Mouse (Mus musculus): ENCODE data around the gene Ift43. TPM values are rescaled to one million over a fixed set of nuclear protein-coding genes. Genes with fewer than 3 reads are reported as not detected.

Ift43 gene
- polyA plus RNA-seq, 1 experiment: 35.1 TPM

DNA sequence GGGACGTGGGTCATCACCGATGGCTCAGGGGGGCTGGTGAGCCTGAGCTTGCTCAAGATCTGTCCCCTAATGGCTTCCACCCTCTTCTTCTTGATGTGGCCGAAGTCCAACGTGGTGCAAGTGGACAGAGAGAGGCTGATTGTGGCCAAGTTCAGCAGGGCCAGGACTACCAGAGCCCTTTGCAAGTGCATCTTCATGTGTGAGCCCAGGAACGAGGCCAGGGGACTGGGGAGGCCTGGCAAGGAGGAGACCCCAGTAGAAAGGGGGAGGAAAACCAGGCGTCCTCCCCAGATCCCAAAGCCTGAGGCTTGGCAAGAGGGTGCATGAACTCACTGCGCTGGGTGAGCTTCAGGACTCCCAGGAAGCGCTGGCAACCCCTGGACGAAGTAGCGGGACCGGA, 4.6 kb upstream of the Ift43 start:
- 56% methylated on average over 11 of the region's 11 CpGs for WGBS
- DNase-seq (ENCODE audit: low read depth, low spot score): no peak

DNA sequence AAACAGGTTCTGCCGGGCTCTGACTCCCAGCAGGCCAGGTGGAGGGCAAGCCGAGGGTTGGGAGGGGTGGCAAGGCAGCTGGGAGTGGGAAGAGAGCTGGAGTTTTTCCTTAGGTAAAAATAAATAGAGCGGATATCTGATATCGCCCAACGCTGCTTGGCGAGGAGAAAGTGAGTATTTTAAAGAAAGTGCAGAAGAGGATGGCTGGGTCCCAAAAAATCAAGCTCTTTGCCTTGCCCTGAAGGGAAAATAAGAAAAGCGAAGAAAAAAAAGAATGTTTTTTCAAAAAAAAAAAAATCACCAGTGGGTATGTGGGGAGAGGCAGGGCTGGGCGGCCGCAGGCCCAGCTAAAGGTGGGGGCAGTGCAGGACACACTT, 4.2 kb upstream of the Ift43 start:
- DNase-seq (ENCODE audit: low read depth, low spot score): no peak
- 58% methylated on average over 9 of the region's 9 CpGs for WGBS

DNA sequence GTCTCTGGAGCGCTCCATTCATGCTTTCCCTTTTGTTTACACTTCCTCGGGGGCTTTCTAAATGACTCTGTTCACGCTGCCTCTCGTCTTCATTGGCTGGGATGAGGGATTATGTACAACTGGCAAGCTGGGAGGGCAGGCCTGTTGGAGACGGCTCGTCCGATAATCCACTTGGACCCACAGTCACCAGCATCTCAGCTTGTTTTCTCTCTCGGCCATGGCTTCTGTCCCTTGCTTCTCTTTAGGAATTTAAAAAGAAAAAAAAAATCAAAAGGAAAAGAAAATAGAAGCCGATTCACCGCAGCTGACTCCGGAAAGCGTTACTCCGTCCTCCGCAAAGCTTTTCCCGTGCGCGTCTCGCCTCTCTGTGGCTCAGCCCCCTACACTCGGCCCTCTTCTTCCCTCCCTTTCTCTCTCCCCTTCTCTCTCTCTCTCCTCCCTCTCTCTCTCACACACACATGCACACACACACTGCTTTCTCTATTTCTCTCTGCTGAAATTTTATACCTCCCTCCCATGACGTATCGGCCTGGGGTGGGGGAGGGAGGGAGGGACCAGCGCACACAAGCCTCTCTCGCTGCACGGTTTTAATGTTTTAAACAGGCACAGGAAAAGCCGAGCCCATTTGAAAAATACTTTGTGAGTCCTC, 3.7 kb upstream of the Ift43 start, which contains the start of gene Tgfb3:
Gene Tgfb3, minus strand, starts transcription at position 489 of the 649 bp plus-strand sequence.
- no peak for DNase-seq (ENCODE audit: low read depth, low spot score)
- 5% methylated on average over 25 of the region's 25 CpGs for WGBS

DNA sequence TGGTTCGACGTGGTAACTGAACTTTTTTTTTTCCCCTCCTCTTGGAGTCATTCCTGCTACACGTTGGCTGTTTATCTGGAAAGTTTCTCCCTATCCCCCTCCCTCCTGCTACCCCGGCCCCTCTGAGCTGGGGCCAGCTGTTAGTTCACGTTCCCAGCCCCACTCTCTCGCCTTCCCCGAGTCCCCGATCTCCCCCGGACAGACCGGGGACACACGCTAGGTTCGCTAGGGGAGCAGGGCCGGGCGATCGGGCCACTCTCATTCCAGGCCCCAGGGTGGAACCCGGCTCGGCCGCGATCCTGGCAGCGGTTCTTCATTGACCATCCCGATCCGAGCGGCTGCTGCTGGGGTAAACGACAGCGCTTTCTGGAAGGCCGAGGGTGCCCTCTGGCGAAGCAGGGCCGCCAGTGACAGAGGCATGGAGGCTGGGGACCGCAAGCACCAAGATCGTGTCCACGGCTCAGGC, 3.1 kb upstream of the Ift43 start:
- peak; percentile 56 for DNase-seq (ENCODE audit: low read depth, low spot score)
- 2% methylated on average over 31 of the region's 31 CpGs for WGBS

DNA sequence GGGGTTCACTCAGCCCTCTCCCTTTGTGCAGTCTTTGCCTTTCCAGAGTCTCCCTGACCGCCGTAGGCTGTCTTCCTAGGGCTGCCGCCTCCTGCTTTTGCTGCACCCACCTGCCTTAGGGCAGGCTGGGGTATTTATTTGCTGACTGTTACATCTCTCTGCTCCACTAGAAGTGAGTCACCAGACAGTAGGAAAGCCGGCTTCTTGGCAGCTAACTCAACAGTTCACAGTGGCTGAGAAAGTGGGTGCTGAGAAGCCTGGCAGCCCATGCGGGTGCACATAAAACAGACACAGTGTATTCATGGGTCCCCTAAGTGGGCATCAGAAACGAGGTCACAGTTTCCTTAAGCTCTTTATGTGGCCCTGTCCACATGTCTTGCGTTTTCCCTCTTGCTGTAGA, 3.5 kb downstream of the Ift43 start:
- DNase-seq (ENCODE audit: low read depth, low spot score): no peak
- WGBS: 86% methylated on average over 7 of the region's 7 CpGs

DNA sequence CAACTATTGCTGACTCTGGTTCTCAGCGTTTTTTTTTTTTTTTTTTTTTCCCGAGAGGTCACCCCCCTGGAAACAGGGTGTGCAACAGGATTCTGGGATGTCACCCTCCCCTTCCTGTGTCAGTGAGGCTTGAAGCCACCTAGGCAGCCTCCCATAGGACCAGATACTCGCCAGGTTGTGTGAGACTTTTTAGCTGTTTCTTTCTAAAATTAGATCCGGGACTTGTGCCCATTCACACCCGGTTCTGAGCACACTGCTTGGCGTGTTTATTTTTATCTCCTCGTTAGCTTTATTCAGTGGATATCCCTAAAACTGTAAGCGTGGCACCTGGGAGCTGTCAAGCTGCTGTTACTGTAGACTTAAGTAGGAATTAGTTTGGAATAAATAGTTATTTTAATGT, 4.2 kb downstream of the Ift43 start:
- 70% methylated on average over 8 of the region's 8 CpGs for WGBS
- no peak for DNase-seq (ENCODE audit: low read depth, low spot score)

DNA sequence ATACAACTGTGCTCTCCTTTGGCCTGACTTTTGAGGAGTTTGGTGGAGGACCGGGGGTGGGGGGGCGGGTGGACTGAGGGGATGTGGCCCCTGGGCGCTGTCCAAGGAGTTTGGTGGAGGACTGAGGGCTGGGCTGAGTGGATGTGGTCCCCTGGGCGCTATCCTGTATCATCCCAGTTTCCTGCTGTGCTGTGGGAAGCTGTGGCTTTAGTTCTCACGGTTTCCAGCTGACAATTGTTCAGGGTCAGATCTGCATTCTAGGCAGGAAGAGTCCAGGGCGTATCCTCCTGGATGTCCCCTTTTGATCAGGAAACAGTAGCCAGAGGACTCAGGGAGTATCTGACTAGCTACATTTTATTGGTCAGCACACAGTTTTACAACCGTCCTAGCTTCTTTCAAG, 5.7 kb downstream of the Ift43 start:
- 76% methylated on average over 7 of the region's 7 CpGs for WGBS
- no peak for DNase-seq (ENCODE audit: low read depth, low spot score)

DNA sequence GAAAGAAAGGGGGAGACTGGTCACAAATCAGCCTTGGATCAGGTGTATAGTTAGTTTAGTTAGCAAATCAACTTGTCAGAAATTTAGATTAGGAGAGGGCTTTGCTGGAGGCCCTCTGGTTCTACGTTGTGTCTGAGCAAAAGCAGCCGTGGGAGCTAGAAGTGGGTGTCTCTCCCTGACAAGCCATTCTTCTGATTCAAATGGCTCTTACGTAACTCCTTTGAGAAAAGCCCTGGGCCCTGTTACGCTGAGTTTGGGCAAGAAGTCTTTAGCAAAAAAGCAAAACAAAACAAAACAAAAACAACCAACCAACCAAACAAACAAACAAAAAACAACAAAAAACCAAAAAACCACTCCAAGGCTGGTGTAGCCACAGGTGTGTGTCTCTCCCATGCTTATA, 8.4 kb downstream of the Ift43 start:
- DNase-seq (ENCODE audit: low read depth, low spot score): no peak
- 92% methylated on average over 4 of the region's 4 CpGs for WGBS

DNA sequence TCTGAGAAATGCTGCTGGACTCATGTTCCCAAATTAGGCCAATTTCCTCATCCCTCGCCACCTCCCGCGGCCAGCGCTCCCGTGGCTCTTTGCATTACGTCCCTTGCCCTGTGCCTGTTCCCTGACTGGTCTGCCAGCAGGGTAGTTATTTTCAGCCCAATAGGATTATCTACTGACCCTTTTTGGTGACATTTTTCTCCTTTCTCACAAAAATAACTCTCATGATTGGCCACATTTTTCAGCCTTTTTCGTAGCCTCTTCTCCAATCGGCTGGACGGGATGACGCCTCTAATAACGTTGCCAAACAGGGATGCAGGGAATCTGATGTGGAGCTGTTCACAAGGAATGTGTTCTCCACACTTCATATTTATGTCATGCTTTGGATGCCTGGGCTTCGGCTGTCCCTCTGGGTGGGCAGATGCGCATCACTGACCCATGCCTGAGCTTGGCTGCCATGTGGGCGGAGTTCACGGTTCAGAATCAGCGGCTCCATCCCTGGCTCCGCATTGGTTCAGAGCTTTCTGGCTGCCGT, 9.3 kb downstream of the Ift43 start:
- 70% methylated on average over 18 of the region's 18 CpGs for WGBS
- no peak for DNase-seq (ENCODE audit: low read depth, low spot score)

DNA sequence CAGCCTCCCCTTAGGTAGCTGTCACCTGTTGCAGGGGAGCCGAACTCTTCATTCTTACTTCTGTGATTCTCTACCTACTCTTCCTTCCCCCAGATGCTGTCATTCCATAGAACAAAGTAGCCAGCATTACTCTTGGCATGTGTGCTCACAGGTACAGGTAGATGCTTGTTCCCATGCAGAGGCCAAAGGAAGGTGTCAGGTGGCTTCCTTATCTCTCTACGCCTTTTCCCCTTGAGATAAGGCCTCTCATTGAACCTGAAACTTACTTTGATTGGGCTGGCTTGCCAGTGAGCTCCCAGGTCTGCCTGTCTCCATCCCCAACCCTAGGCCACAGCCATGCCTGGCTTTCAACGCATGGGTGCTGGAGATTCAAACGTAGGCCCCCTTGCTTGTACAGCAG, 11.7 kb downstream of the Ift43 start:
- WGBS: 80% methylated on average over 4 of the region's 4 CpGs
- DNase-seq (ENCODE audit: low read depth, low spot score): no peak

DNA sequence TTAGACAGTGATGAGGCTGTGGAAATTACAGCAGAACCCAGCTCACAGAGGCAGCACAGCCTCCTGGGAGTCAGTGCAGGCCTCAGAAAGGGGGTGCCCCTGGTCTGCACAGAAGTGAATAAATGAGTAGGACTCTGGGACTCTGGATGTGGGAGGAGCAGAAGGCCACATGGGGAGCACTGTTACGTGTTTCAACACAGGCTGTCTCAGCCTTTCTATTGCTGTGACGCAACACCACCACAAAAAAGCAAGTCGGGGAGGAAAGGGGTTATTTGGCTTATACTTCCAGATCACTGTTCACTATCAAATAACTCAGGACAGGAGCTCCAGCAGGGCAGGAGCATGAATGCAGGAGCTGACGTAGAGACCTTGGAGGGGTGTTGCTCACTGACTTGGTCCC, 13.5 kb downstream of the Ift43 start:
- WGBS: 82% methylated on average over 4 of the region's 4 CpGs
- no peak for DNase-seq (ENCODE audit: low read depth, low spot score)

DNA sequence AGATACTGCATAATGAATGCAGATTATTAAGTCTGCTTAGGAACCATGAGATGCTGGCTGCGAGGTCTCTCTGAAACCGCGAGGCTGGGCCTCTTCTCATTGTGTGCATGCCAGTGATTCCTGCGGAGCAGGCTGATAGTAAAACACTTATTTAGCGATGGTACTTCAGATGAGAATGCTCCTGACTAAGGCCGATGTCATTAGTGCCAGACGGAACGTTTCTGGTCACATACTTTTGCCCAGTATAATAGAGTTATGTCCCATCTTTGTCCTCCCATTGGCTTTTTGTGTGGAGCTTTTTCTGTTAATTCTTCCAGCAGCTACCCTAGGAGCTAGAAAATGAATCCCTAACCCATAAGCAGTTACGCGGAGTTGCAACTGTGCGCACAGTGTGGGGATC, 15.4 kb downstream of the Ift43 start:
- no peak for DNase-seq (ENCODE audit: low read depth, low spot score)
- WGBS: 79% methylated on average over 11 of the region's 11 CpGs

DNA sequence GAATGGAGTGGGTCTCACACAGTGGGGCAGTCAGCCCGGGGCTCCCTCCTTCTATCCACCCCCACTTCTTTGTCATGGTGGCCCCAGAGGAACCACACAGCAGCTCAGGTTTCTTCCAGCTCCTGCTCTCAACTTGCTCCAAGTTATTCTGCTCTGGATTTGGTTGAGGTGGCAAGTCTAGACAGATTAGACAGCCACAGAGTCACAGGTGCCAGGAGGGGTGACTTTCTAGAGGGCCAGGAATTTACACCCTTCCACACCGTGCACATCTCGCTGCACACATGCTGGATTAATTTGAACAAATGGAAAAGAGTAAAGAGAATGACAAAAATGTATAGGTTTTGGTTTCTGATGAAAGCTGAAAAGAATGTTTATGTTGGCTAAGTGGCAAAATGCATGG, 18.4 kb downstream of the Ift43 start:
- DNase-seq (ENCODE audit: low read depth, low spot score): no peak
- 94% methylated on average over 3 of the region's 3 CpGs for WGBS

DNA sequence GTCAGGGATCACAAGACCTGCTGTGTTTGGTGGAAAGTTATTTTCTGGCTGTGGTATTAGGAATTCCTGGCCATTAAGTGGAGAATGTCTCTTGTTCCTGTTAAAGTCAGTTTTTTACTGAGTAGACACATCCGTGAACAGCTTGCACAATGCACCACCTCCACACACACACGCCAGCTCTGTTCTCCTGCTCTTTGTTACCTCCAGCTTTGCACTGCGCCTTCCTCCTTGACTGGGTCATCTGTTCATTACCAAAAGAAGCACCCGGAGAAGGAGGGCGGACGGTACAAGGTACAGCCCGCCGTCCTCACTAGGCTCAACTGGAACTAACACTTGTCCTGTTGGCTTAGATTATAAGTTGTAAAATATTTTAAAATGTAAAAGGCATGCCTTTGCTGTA, 20.3 kb downstream of the Ift43 start:
- WGBS: 80% methylated on average over 8 of the region's 8 CpGs
- no peak for DNase-seq (ENCODE audit: low read depth, low spot score)

DNA sequence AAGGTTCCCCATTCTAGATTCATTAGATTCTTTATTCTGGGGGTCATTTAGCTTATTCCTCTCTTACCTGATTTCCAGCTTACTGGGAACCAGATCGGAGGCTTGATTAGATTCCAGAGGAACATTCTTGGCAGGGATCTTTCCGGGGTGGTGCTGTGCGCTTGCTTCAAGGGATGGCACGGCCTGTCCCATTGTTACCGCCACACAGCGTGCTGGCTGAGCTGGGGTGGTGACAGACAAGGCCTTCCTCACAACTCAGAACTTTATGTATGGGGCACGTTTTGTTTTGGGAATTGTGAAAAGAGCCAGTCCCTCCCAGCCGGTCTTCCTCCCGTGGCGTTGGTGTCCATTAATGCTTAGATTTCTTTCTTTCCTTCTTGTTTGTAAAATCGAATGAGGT, 21.1 kb downstream of the Ift43 start:
- no peak for DNase-seq (ENCODE audit: low read depth, low spot score)

DNA sequence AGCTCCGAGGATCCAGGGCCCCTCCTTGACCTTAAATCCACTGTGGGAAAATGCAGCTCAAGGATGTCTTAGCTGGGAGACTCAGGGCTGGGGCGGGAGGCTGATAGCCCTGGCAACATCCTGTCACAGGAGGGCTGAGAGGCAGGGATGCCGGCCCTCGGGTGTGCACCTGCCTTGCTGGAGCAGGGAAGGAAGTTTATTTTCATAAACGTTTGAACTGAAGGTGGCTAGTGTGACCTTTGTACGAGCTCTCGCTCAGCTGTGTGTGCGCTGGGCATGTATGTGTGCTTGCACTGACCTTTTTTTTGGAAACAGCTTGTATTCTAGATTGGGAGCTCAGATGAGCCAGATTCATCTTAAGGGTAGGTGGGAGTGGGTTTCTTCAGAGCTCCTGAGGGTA, 21.5 kb downstream of the Ift43 start:
- 18% methylated on average over 8 of the region's 8 CpGs for WGBS
- no peak for DNase-seq (ENCODE audit: low read depth, low spot score)

More for the DNA sequence above, 21.1 kb downstream of the Ift43 start:
- WGBS: 50% methylated on average over 11 of the region's 11 CpGs

DNA sequence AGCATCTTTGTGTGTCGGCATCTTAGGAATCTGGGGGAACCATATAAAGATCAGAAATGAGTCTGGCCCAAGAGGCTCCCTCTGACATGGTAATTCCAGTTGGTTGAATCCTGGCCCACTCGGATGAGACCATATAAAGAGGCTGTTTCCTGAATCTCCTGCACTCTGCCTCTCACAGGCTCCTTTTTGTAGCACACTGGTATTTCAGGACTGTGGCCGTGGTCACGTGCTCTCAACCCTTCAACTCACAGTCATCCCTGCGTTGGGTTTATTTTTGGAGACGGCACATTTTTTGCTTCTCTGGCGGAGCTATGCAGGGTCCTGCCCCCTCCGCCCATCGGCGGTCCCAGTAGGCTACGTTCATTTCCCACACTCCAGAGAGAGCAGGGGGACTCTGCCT, 22.0 kb downstream of the Ift43 start:
- DNase-seq (ENCODE audit: low read depth, low spot score): no peak
- WGBS: 64% methylated on average over 11 of the region's 11 CpGs

DNA sequence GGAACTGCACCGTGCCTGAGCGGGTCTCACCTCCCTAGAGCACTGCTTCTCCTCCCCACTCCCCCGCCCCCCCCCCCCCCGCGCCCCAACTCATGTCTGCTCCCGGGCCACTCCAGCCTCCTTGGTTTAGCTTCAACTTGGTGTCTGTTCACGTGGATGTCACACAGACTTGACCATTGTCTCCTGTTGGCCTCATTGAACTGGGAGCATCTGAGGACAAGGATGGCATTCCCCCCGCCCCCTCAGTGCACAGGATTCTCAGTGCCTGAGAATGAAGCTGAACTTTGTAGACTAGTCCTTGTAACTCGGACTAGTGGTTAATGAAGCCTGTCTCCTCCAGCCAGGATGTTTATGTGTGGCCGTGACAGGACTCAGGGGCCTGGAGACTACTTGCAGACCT, 23.2 kb downstream of the Ift43 start:
- WGBS: 83% methylated on average over 10 of the region's 10 CpGs
- DNase-seq (ENCODE audit: low read depth, low spot score): no peak

DNA sequence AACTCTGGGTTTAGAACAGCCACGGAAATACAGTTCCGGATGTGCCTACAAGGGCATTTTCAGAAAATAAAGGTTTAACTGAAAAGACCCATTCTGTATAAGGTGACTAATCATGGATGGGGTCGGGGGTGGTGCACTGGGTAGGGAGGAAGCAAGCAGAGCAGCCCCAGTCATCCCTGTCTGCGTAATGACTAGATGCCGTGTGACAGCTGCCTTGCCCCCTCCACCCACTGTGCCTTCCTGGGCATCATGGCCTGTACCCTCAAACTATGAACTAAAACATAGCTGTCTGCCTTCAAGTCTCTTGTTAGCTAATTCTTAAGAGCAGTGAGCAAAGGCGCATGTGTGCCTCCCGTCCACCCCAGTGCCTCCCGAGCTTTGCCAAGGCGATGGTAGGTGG, 23.7 kb downstream of the Ift43 start:
- DNase-seq (ENCODE audit: low read depth, low spot score): no peak
- 93% methylated on average over 9 of the region's 9 CpGs for WGBS

DNA sequence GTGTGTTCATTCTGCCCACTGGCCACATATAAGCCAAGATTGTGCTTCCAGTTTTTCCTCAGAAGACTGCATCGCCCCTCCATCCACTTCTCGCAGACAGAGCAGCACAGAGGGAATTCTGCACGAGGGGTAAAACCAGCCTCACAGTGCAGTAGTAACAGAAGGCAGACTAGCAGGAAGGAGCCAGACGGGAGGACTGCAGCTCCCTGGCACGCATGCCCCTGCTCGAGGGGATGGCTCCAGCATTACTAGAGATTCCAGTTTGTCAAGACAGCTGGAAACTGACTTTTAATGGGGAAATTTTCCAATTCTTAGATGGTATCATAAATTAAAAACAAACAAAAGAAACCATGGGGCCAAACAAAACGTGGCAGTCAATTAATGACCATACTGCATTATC, 25.3 kb downstream of the Ift43 start:
- no peak for DNase-seq (ENCODE audit: low read depth, low spot score)
- 80% methylated on average over 7 of the region's 7 CpGs for WGBS

DNA sequence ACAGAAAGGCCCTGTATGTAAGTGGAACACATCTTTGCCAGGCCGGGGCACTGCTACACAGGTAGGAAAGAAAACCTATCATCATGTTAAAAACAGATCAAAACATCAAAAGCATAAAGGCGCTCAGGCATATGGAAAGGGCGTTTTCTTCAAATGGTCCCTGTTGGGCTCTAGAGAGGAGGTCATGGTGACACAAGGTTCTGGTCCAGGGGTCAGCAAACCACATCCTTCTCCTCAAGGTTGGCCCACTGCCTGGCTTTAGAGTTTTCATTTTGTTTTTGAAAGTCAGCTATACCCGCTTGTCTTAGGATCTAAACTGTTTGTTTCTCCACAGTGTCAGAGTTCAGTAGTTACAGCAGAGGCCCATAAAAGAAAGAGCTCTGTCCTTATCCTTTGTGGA, 27.2 kb downstream of the Ift43 start:
- DNase-seq (ENCODE audit: low read depth, low spot score): no peak
- WGBS: 77% methylated on average over 4 of the region's 4 CpGs

DNA sequence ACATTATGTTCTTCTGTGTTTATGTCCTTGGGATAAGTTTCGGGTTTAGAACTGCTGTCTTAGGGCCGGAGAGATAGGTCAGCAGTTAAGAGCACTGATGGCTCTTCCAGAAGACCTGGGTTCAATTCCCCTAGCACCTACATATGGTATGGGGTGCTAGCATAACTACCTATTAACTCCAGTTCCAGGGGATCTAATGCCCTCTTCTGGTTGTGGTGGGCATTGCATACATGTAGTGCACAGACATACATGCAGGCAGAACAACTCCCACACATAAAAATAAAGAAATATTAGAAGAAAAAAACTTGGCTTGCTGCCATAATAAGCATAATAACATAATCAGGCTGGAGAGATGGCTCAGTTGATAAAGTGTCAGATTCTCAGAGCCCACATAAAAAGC, 28.3 kb downstream of the Ift43 start:
- WGBS: 95% methylated on average over 2 of the region's 2 CpGs
- DNase-seq (ENCODE audit: low read depth, low spot score): peak; percentile 10
